Mouse (Mus musculus) hindbrain, embryonic 16.5 days (tissue): Measurements from ENCODE around the gene Tmem104. TPM values are rescaled to one million over a fixed set of nuclear protein-coding genes. Genes with fewer than 3 reads are reported as not detected.

Experiments used
- ATAC-seq: fragments of 200-750 bp; cut with Nextera tagmentation; 2 replicates; pipeline ENCODE4 v1.8.0; 2017; ENCODE audit warnings: moderate TSS enrichment, moderate library complexity
- H3K27ac ChIP-seq: fragments of 300-500 bp; sonication (generic); 2 replicates; pipeline ENCODE4 v1.5.1; 2014; ENCODE audit warnings: low read depth, mild to moderate bottlenecking, control low read depth, low read length, moderate library complexity
- H3K27me3 ChIP-seq: fragments of 300-500 bp; sonication (generic); replicated peaks from 2 replicates; pipeline ENCODE4 v1.6.1; 2014; ENCODE audit warnings: low read length; ENCODE audit not compliant: control insufficient read depth, insufficient read depth
- H3K36me3 ChIP-seq: fragments of 300-500 bp; sonication (generic); 2 replicates; pipeline ENCODE4 v1.6.1; 2014; ENCODE audit warnings: mild to moderate bottlenecking, low read length, moderate library complexity, mixed read lengths; ENCODE audit not compliant: control insufficient read depth, insufficient read depth
- H3K4me1 ChIP-seq: fragments of 300-500 bp; sonication (generic); 2 replicates; pipeline ENCODE4 v1.6.1; 2014; ENCODE audit warnings: low read depth, low read length; ENCODE audit not compliant: control insufficient read depth, insufficient read depth
- H3K4me2 ChIP-seq: fragments of 300-500 bp; sonication (generic); 2 replicates; pipeline ENCODE4 v1.6.1; 2014; ENCODE audit warnings: mild to moderate bottlenecking, low read length, control low read depth, moderate library complexity
- H3K4me3 ChIP-seq: fragments of 300-500 bp; sonication (generic); 2 replicates; pipeline ENCODE4 v1.5.1; 2014; ENCODE audit warnings: mild to moderate bottlenecking, low read length, control low read depth, moderate library complexity
- H3K9ac ChIP-seq: fragments of 300-500 bp; sonication (generic); 2 replicates; pipeline ENCODE4 v1.6.1; 2014; ENCODE audit warnings: low read depth, mild to moderate bottlenecking, control low read depth, low read length, moderate library complexity
- H3K9me3 ChIP-seq: fragments of 300-500 bp; sonication (generic); 2 replicates; pipeline ENCODE4 v1.6.1; 2014; ENCODE audit warnings: mild to moderate bottlenecking, low read length, moderate library complexity; ENCODE audit not compliant: control insufficient read depth
- WGBS: fragments of 180-500 bp; shearing (Covaris S2); extraction: QIAGEN DNeasy Blood & Tissue Kit; methylation state at CpG from one replicate; pipeline ENCODE4 v1.1.7; 2014; 5-methylcytosine and 5-hydroxymethylcytosine counted together
- polyA plus RNA-seq: library from polyadenylated mRNA; unstranded; fragments of >200 nt; fragmentation: Nextera tagmentation; extraction: Ambion mirVana; gene quantifications from 2 replicates; pipeline ENCODE4 v1.2.1, GENCODE M21; 2015

Gene Tmem104
- polyA plus RNA-seq, 1 experiment from 2014 or later = 13.1 TPM

DNA sequence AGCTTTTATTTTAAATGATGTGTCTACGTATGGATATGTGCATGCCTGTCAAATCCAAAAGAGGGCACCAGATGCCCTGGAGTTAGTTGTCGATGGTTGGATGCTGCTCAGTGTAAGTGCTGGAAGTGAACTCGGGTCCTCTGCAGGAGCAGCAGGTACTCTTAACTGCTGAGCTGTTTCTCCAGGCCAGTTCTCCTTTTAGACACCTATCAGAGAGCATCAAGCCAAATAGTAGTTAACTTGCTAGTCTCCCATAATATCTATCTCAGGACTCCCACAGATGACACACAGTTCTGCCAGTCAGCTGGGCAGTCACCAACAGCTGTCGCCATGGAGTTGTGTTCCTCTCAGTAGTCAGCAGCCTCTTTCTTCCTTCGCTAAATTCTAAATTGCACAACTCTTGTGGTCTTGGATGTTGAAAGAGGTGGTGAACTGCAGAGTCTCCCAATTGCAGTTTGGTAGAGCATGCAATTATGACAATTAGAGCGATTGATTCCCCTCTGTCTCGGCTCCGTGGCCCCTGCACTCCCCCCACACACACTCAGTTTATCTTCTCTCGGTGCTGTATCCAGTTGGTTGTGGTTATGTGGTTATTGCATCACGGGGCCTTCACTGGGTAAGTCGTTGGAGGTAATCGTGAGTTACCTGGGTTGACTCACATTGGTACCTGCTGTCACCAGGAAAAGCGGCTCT lies 1.4 kb downstream of the Tmem104 start:
- H3K36me3 ChIP-seq = no peaks in the 10 kb centered on the region
- H3K27ac ChIP-seq = no peak overlapping the region
- peaks cover 12% of the 10 kb centered on the region for H3K4me1 ChIP-seq
- no peak overlapping the region for H3K9ac ChIP-seq
- no peak overlapping the region for H3K4me3 ChIP-seq
- H3K9me3 ChIP-seq = no peaks in the 10 kb centered on the region
- no peaks in the 10 kb centered on the region for H3K27me3 ChIP-seq
- ATAC-seq = no peak
- H3K4me2 ChIP-seq = peak overlapping the region; percentile 87
- WGBS = 89% methylated on average over 13 of the region's 13 CpGs

DNA sequence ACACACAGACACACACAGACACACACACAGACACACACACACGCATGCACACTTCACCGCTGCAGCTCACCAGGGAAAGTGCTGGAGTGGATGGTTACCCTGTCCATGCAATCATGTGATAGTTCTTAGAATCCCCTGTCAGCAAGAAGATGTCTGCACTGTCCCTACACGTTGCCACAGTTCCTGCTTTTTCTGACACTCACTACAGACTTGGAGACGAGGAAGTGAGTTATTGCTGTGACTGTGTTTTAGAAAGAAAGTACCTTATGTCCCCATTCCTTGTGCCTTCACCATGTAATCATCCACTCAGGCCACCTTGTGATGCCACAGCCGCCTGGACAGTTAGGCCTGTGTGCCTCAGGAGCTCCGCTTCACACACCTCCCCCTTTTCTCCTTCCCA lies 2.0 kb downstream of the Tmem104 start:
- Histone ChIP-seq H3K9ac (no peak overlapping the region), H3K4me3 (no peak overlapping the region), H3K4me1 (peaks cover 12% of the 10 kb centered on the region), H3K9me3 (no peaks in the 10 kb centered on the region), H3K27me3 (no peaks in the 10 kb centered on the region), H3K36me3 (no peaks in the 10 kb centered on the region), H3K4me2 (no peak overlapping the region), H3K27ac (no peak overlapping the region)
- 91% methylated on average over 6 of the region's 6 CpGs for WGBS
- ATAC-seq = no peak

DNA sequence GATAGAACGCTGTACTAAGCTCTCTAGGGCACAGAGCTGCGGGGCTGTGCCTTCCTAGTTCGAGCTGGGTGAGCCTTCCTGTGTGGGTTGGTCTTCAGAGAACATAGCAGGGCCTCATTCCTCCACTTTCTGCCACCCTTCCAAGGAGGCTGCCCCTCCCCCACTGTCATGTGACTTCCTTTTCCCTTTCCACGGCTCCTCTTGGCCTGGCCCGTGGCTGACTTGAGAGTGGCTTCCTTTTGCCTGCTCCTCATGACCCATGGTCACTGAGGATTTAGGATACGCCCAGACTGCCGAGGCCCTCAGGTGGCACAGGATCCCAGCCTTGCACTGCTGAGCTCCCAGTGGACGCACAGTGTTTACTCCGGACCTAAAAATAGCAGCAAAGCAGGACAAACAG lies 4.9 kb downstream of the Tmem104 start:
- Histone ChIP-seq H3K4me3 (no peak overlapping the region), H3K4me1 (peaks cover 7% of the 10 kb centered on the region), H3K9me3 (no peaks in the 10 kb centered on the region), H3K27me3 (no peaks in the 10 kb centered on the region), H3K9ac (no peak overlapping the region), H3K36me3 (no peaks in the 10 kb centered on the region), H3K27ac (no peak overlapping the region), H3K4me2 (no peak overlapping the region)
- WGBS = 74% methylated on average over 9 of the region's 9 CpGs
- no peak for ATAC-seq

DNA sequence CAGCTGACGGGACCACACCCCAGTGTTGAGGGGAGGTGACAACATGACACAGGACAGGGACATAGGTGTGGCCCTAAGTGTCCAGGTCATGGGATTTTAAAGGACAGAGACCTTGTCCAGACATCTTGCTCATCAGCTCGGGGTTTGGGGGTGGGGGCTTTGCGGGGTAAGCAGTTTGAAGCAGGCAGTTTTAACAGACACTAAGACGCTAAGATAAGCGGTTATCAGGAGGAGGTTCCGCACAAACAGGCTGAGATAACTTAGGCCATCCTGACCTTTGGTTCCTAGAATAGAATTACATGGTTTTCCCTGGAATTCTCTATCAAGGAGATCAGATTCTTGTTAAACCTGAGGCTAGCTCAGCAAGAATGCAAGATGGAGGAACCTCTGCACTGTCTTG lies 7.4 kb downstream of the Tmem104 start:
- Histone ChIP-seq H3K9me3 (no peaks in the 10 kb centered on the region), H3K36me3 (no peaks in the 10 kb centered on the region), H3K27ac (no peak overlapping the region), H3K27me3 (no peaks in the 10 kb centered on the region), H3K4me2 (no peak overlapping the region), H3K4me3 (no peak overlapping the region), H3K9ac (no peak overlapping the region), H3K4me1 (no peaks in the 10 kb centered on the region)
- ATAC-seq = no peak
- WGBS = 92% methylated on average over 6 of the region's 6 CpGs

DNA sequence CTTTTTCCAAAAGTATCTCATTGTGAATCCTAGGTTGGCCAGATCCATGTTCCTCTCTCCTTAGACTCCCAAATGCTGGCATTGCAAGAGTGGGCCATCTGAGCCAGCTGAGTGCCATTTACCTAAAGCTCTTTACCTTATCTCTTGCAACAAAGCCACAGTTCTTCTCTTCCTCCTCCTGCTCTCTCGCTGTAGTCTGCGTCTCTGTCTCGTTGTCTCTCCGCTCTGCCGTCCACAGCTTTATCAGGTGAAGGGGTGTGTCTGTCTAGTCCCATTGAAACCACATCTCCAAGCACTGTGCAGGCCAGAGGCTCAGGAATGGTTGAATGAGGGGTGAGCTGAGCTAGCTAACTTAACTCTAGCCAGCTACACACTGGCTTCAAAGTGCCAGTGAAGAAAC lies 8.6 kb downstream of the Tmem104 start:
- 86% methylated on average over 5 of the region's 5 CpGs for WGBS
- H3K27ac ChIP-seq = no peak overlapping the region
- H3K4me3 ChIP-seq = no peak overlapping the region
- H3K4me1 ChIP-seq = no peaks in the 10 kb centered on the region
- H3K9me3 ChIP-seq = no peaks in the 10 kb centered on the region
- no peak for ATAC-seq
- no peak overlapping the region for H3K4me2 ChIP-seq
- peaks cover 2% of the 10 kb centered on the region for H3K36me3 ChIP-seq
- no peaks in the 10 kb centered on the region for H3K27me3 ChIP-seq
- no peak overlapping the region for H3K9ac ChIP-seq

DNA sequence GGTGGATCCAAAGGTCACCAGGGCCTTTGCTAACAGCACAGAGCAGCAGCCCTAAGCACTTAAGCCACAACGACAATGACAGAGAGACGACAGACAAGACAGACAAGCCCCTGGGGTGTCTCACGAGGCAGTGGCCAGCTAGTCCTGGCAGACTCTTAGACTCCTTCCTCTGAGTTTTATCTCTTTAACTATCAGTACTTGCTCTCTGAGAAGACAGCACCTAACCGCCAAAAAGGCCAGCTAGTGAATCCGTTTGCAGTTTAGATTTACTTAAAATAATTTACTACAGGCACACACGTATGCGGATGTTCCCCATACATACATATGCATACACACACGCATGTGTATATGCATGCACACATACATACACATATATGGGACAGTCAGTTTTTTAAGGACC lies 10.3 kb downstream of the Tmem104 start:
- WGBS = 82% methylated on average over 8 of the region's 8 CpGs
- H3K4me1 ChIP-seq = no peaks in the 10 kb centered on the region
- no peak overlapping the region for H3K9ac ChIP-seq
- no peaks in the 10 kb centered on the region for H3K27me3 ChIP-seq
- no peak overlapping the region for H3K27ac ChIP-seq
- H3K9me3 ChIP-seq = no peaks in the 10 kb centered on the region
- ATAC-seq = no peak
- no peak overlapping the region for H3K4me3 ChIP-seq
- no peak overlapping the region for H3K4me2 ChIP-seq
- peaks cover 7% of the 10 kb centered on the region for H3K36me3 ChIP-seq

DNA sequence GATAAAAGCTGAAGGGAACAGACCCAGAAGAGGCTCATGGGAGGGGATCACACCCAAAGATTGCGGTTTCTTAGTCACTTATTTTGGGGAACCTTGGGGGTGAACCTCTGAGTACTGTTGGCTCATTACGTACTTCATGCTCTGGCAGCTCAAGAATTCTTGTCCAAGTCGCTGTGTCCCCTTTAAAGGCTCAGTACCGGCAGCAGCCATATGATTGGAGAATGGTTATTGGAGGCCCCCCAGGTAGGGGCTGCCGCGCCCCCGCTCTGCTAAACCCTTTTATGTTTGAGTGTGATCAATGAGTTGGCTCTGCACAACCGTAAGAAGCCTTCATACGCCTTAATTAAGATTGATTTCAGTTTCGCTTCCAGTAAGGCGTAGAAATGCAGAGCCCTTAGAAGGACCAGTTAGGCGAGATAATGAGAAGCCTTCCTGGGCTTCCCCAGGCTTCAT lies 11.7 kb downstream of the Tmem104 start:
- no peaks in the 10 kb centered on the region for H3K9me3 ChIP-seq
- no peaks in the 10 kb centered on the region for H3K27me3 ChIP-seq
- H3K9ac ChIP-seq = no peak overlapping the region
- ATAC-seq = peak; percentile 38; the same call in 1 of the 2 replicates
- no peak overlapping the region for H3K4me3 ChIP-seq
- 43% methylated on average over 12 of the region's 12 CpGs for WGBS
- no peaks in the 10 kb centered on the region for H3K4me1 ChIP-seq
- H3K36me3 ChIP-seq = peaks cover 7% of the 10 kb centered on the region
- H3K4me2 ChIP-seq = no peak overlapping the region
- H3K27ac ChIP-seq = no peak overlapping the region

DNA sequence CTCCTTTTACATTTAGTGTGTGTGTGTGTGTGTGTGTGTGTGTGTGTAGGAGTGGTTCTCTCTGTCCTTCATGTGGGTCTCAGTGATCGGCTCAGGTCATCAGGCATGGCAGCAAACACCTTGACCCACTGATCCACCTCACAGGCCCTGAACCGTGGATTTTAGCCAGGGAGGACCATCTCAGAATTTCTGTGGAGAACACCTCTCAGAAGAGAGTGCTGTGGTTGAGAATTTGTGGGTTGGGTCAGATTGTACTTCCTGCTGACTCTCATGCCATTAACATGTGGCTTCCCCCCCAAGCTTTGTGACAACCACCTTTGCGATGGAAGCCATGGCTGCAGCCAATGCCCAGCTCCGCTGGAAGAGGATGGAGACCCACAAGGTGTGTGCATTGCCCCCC lies 13.2 kb downstream of the Tmem104 start:
- Histone ChIP-seq H3K27me3 (no peaks in the 10 kb centered on the region), H3K36me3 (peaks cover 15% of the 10 kb centered on the region), H3K9me3 (no peaks in the 10 kb centered on the region), H3K4me2 (no peak overlapping the region), H3K9ac (no peak overlapping the region), H3K4me1 (no peaks in the 10 kb centered on the region), H3K27ac (no peak overlapping the region), H3K4me3 (no peak overlapping the region)
- whole genome bisulfite sequencing = 100% methylated on average over 4 of the region's 4 CpGs
- no peak for ATAC-seq

DNA sequence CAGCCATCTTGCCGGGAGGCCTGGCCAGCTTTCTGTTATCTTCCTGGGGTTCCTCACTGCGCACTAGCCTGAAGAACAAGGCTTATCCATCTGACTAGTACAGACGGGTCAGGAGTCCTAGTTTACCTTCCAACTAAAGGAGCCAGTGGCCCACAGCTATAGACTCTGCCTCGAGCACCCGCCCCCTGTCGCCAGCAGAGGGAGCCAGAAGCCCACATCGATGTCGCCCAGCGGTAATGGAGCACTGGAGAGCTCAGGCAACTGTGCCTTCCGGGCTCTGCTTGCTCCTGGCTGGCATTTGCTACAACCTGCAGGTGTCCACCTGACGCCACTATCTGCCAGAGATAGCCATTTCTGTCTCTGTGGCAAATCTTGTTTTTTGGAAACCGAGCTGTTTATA lies 15.0 kb downstream of the Tmem104 start:
- Histone ChIP-seq H3K27ac (no peak overlapping the region), H3K4me1 (no peaks in the 10 kb centered on the region), H3K27me3 (no peaks in the 10 kb centered on the region), H3K36me3 (peaks cover 20% of the 10 kb centered on the region), H3K9ac (no peak overlapping the region), H3K4me3 (no peak overlapping the region), H3K4me2 (no peak overlapping the region), H3K9me3 (no peaks in the 10 kb centered on the region)
- ATAC-seq = peak; percentile 86
- WGBS = 12% methylated on average over 12 of the region's 12 CpGs
